Mouse (Mus musculus) granulocyte monocyte progenitor cell, adult 5-6 weeks (primary cell): ENCODE results near the gene Hspb6. TPM values are rescaled to one million over a fixed set of nuclear protein-coding genes. Genes with fewer than 3 reads are reported as not detected.

Source experiments
- ATAC-seq: replicated peaks from 2 replicates; pipeline ENCODE4 v1.8.0; 2016; ENCODE audit warnings: mild to moderate bottlenecking, moderate TSS enrichment, inconsistent platforms; ENCODE audit not compliant: poor library complexity, severe bottlenecking
- total RNA-seq, 2 experiments: library from RNA; stranded (forward) in 1 of 2; stranded (reverse) in 1 of 2; fragments of 200-712, 200-1000 nt in 1 of 2; fragments of >200 nt in 1 of 2; fragmentation: Nextera tagmentation in 1 of 2; gene quantifications; 2 replicates each; pipeline ENCODE4 v1.2.3; 2014 to 2017

The Hspb6 gene
- total RNA-seq, 2 experiments from 2014 or later, result 3.9 to 14.9 TPM

- ATAC-seq, result peak; percentile 47
Observed at GRCm38 (mm10) chr7:30551445-30552101, 405 bp upstream of the Hspb6 start.

GRCm38 (mm10) chr7:30553021-30553589 lies 1.1 kb downstream of the Hspb6 start:
- 0 out of 2 replicates have a peak, but pooled peaks have one; percentile 12 for ATAC-seq

DNA sequence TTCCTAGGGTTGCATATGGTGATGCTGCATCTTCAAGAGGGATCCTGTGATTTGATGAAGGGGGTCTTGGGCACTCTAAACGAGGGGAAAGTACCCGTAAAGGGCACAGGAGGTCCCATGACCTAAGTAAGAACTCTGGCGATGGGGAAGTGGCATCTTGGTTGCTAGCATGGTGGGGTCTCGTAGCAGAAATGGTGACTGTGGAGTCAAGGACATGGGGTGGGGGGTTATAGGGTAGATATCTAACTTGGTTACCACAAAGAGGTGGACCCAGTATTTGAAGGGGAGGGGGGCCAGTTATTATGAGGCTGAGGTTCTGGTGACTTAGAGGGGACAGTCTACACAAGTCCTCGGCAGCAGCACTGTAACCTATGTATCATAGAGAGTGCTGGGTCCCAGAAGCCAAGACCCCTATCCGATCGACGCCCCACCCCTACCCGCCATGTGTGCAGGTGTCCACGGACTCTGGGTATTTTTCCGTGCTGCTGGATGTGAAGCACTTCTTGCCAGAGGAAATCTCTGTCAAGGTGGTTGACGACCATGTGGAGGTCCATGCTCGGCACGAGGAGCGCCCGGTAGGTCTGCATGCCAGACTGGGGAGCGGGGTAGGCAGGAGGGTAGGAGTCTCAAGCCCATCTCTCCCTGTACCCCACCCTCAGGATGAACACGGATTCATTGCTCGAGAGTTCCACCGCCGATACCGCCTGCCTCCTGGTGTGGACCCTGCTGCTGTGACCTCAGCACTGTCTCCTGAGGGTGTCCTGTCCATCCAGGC lies 2.0 kb downstream of the Hspb6 start:
- no peak for ATAC-seq

DNA sequence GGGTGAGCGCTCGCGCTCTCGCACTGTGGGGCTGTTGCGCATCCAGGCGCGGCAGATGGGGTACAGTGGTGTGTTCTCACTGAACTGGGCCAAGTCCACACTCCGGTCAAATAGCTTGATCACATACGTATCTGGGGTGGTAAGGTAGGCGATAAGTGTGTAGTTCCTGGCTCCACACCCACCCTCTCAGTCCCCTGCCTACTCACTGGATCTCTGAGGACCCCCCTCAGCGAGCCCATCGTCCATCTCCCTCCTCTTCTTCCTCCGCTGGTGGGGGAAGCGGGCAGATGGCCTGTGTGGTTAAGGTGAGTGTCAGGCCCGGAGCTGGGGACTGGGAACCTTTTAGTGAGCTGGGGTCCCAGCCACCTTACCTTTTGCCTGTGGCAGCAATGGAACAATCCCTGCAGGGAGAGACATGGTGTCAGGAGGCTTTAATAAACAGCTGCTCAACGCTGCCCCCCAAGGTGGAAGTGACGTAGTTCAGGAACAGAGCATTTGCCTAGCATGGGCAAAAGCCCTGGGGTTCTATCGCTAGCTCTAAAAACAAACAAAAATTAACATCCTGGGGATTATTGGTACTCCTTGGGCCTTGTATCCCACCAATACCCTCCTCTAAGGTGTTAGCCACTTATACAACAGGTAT lies 5.0 kb downstream of the Hspb6 start:
- ATAC-seq, result no peak

DNA sequence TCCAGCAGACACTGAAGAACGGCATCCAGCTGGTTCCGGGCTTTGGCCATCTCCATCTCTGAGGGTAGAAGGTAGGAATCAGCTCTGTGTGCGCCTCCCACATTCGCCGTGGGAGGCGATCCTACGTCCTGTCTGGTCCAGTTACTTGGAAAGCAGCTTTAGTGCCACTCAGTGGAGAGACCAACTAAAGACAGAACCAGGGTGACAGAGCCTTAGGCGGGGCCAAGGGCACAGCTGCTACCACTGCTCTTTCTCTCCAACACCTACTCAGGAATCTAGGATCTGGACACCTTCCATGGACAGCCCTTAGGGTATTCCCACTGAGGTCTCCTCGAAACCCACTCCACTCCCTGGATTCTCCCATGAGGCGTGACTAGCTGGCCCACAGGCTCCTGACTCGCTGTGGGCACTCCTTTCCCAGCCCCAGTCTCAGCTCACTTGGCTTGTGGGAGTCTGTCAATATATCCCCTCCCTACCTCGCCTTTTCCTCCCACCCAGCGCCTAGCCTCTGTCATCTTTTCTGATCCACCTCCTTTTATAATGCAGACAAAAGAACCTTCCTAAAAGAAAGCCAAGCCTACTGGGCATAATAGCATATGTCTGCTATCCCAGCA lies 6.0 kb downstream of the Hspb6 start:
- no peak for ATAC-seq

GRCm38 (mm10) chr7:30558656-30559442 lies 6.9 kb downstream of the Hspb6 start:
- ATAC-seq, result 0 out of 2 replicates have a peak, but pooled peaks have one; percentile 9

DNA sequence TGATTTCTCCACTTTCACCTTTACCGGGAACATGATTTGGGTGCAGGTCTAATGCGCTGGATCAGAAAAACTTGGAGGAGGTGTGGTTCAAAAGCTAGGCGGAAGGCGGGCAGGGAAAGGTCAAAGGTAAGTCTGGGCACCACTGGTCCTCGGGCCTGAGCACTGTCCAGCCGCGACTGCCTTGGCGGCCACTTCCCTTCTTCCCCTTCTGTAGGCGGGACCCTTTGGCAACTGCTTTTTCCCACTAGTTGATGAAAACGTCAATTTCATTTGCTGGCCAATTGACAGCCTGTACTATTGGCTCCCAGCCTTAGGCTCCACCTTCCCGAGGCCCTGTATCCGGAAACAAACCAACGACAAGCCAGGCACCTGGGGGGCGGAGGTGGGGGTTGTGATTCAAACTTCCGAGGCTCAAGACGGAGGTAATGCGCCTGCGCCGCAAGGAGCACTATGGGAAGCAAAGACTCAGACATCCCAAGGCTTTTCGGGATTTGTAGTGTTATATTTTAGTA lies 7.5 kb downstream of the Hspb6 start, which contains the start of gene Lin37:
TSS of gene Lin37 (minus strand) at position 396 of the 512 bp plus-strand sequence.
- ATAC-seq, result peak; percentile 75

DNA sequence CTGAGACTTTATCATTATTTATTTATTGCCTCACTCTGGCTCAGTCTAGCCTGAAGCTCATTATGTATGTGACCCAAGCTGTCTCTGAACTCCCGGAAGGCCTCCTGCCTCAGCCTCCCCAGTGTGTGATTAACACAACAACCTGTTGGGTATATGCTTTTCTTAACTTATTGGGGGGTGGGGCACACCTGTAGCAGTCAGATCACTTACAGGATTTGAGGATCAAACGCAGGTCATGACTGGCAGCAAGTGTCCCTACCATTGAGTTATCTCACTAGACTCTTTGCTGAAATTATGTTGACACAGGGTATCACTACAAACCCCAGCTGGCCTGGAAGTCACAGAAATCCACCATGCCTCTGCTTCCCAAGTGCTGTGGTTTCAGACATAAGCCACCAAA lies 8.3 kb downstream of the Hspb6 start:
- ATAC-seq, result no peak

GRCm38 (mm10) chr7:30562526-30563116 lies 10.6 kb downstream of the Hspb6 start:
- ATAC-seq, result peak; percentile 10; the same call in 1 of the 2 replicates

DNA sequence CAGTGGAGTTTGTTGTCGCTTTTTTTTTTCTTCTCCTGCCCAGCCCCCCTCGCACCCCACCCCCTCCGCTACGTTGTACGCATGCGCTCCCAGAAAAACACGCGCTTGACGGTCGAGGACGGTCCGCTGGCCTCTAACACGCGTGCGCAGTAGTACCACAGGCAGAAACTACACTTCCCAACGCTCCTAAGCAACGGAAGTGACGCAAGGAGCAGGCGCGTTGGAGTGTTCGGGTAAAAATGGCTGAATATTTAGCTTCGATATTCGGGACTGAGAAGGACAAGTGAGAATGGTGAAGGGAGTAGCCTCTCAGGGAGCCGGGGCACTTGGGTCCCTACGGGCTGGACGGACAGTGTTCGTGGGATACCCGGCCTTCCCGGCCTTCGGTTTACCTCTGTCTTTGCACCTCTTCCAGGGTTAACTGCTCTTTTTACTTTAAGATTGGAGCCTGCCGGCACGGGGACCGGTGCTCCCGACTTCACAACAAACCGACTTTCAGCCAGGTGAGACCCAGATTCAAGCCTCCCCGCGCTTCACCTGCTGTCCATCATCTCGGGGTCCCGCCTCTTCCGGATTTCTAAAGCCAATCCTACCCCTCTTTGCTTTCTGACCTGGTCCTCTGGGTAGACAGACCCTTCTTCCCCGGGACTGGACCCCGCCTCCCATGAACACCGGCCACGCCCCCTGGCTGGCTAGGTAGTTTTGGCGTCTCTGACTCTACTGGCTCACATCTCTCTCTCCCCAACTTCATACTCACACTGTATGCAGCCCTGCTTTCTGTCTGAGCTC lies 11.3 kb downstream of the Hspb6 start, which contains the start of the genes U2af1l4, Gm49396 and Psenen:
TSS of gene U2af1l4 (plus strand) at position 185 of the 789 bp plus-strand sequence.
TSS of gene Gm49396 (plus strand) at position 228 of the 789 bp plus-strand sequence.
TSS of gene Psenen (minus strand) at position 511 of the 789 bp plus-strand sequence.
- peak; percentile 58 for ATAC-seq

DNA sequence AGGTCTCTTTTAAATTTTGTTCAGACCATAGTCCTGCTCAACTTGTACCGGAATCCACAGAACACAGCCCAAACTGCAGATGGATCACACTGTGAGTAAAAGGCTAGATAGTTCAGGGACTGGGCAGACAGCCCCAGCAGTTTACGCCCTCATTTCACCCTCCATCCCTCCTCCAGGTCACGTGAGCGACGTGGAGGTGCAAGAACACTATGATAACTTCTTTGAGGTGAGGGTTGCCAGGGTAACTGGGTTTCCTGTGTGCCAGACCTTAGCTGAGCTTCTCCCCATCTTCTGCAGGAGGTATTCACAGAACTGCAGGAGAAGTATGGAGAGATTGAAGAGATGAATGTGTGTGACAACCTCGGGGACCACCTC lies 11.9 kb downstream of the Hspb6 start:
- ATAC-seq, result no peak

DNA sequence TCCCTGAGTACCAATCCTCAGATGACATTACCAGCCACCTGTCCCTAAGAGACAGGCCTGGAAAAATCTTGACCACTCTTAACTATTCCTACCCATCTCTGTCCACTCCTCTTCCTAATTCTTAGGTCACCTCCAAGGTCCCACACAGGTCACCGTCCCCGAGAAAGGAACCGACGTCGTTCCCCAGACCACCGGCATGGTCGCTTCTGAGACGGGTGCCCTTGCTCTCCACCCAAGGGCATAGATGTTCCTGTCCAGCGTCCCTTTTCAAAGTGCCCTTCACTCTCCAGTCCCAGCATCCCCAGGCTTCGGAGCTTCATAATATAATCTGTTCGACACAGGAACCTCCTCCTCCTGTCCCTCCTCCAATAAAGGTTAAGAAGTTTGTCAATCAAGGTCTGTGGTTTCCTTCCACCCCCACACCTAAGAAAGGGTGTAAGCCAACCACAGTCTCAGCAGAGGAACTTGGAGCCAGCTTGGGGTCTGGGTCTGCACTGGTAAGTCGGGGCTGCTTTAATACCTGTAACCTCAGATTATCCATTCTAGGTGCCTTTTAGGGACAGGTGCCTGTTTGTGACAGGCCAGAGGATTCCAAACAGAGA lies 13.1 kb downstream of the Hspb6 start, which contains the start of gene Igflr1:
TSS of gene Igflr1 (plus strand) at position 458 of the 602 bp plus-strand sequence.
- ATAC-seq, result no peak

GRCm38 (mm10) chr7:30566033-30566432 lies 14.1 kb downstream of the Hspb6 start:
- ATAC-seq, result no peak

- ATAC-seq, result no peak
Observed at GRCm38 (mm10) chr7:30567555-30567954, 15.6 kb downstream of the Hspb6 start.

- no peak for ATAC-seq
Observed at GRCm38 (mm10) chr7:30572389-30572788, 20.4 kb downstream of the Hspb6 start.

- ATAC-seq, result no peak
Observed at GRCm38 (mm10) chr7:30572969-30573368, 21.0 kb downstream of the Hspb6 start.

- ATAC-seq, result no peak
Observed at GRCm38 (mm10) chr7:30579950-30580349, 28.0 kb downstream of the Hspb6 start.
